Mouse (Mus musculus) inflammation-experienced regulatory T-cells, adult 6 months (primary cell): ENCODE measurements around the gene Olfr152. TPM values are rescaled to one million over a fixed set of nuclear protein-coding genes. Genes with fewer than 3 reads are reported as not detected.

Experiments
- ATAC-seq: one replicate; pipeline ENCODE4 v1.8.0; 2017
- polyA plus RNA-seq, 3 experiments: library from polyadenylated mRNA; unstranded; fragments of 100-300 nt; shearing (Covaris generic); gene quantifications; one replicate each; pipeline ENCODE4 v1.2.1; 2017

Gene Olfr152
- not detected for polyA plus RNA-seq

DNA sequence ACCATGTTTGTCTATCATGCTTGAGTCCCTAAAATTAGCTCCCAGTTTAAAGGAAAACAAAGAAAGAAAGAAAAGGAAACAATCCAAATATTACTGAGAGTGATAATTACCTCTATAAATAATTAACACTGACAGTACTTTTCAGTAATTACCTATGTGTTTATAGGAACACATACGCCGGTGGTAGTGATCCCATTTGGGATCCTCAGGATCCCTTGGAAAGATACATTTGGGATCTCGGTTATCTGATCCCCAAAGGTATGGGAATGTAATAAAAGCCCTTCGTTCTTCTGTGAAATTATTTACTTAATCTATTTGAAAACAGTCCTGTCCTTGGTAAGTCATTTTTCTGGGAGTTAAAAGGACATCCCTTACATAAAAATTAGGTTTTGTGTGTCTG, at the start of gene Olfr152:
Olfr152 (plus strand) TSS at position 301 of the 400 bp plus-strand sequence.
- ATAC-seq = no peak

GRCm38 (mm10) chr2:87739878-87740277, 39.4 kb upstream of the Olfr152 start, which contains the start of gene Olfr1138:
Olfr1138 (minus strand) TSS chr2:87739978.
- ATAC-seq = no peak

DNA sequence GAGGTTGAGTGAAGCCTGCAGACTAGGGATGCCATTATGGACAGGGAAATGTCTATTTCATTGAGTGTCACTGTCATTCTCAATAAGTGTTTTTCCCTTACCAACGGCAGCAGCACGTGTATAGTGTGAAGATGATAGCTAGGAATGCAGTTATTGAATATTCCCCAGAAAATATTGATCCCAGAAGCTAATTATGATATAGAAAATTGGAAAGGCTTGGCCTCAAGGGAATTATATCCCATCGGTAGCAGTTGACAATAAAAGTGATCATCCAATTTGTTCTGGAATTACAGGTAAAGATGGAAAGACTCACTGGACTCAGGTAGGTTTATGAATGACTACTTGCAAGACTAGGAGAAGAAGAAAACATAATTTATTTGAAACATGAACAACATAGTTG, 35.8 kb upstream of the Olfr152 start, which contains the start of gene Olfr1140:
Olfr1140 (plus strand) TSS at position 301 of the 400 bp plus-strand sequence.
- no peak for ATAC-seq

GRCm38 (mm10) chr2:87753891-87754290, 25.4 kb upstream of the Olfr152 start, which contains the start of gene Olfr1141:
Olfr1141 (minus strand) TSS chr2:87753991.
- ATAC-seq = no peak

- ATAC-seq = no peak
Observed at GRCm38 (mm10) chr2:87776143-87776542, 3.1 kb upstream of the Olfr152 start.

GRCm38 (mm10) chr2:87800292-87800691, 21.0 kb downstream of the Olfr152 start, which contains the start of gene Olfr1143:
Olfr1143 (plus strand) TSS chr2:87800592.
- no peak for ATAC-seq

DNA sequence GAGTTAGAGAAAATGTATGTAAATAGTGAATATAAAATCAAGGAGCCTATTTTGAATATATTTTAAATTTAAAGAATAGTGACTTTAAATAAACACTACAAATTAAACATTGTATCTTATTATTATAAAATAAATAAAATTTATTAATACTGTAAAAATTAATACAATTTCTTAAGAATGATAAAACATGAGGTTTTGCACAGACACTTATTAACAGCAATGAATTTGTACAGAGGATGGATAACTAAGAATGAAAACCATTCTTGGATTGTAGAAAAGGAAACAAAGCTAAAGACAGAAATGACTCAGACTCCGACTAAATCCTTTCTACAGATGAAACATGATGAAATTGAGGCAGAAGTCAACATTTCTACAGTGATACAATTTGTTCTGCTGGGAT, 30.2 kb downstream of the Olfr152 start, which contains the start of gene Olfr1145:
Olfr1145 (plus strand) TSS at position 301 of the 400 bp plus-strand sequence.
- ATAC-seq = no peak

- ATAC-seq = no peak
Observed at GRCm38 (mm10) chr2:87830233-87830632, 51.0 kb downstream of the Olfr152 start, which contains the start of gene Olfr1148. Olfr1148 (plus strand) TSS chr2:87830533.

Other genes starting within 250 kb of the Olfr152 start
- gene Olfr153, start 247.7 kb upstream of the Olfr152 start, polyA plus RNA-seq = not detected
- gene Olfr1128, start 233.9 kb upstream of the Olfr152 start, polyA plus RNA-seq = not detected
- not detected for gene Olfr1129, start 205.6 kb upstream of the Olfr152 start, polyA plus RNA-seq
- not detected for gene Olfr1130, start 173.3 kb upstream of the Olfr152 start, polyA plus RNA-seq
- gene Olfr1131, start 152.4 kb upstream of the Olfr152 start, polyA plus RNA-seq = not detected
- not detected for gene Olfr1132, start 141.9 kb upstream of the Olfr152 start, polyA plus RNA-seq
- not detected for gene Olfr1133, start 132.1 kb upstream of the Olfr152 start, polyA plus RNA-seq
- not detected for gene Olfr1134, start 121.0 kb upstream of the Olfr152 start, polyA plus RNA-seq
- gene Olfr1135, start 105.8 kb upstream of the Olfr152 start, polyA plus RNA-seq = not detected
- not detected for gene Olfr1136, start 85.5 kb upstream of the Olfr152 start, polyA plus RNA-seq
- not detected for gene Olfr1137, start 66.3 kb upstream of the Olfr152 start, polyA plus RNA-seq
- not detected for gene Olfr1138, start 39.5 kb upstream of the Olfr152 start, polyA plus RNA-seq
- not detected for gene Olfr1140, start 35.7 kb upstream of the Olfr152 start, polyA plus RNA-seq
- gene Olfr1141, start 25.5 kb upstream of the Olfr152 start, polyA plus RNA-seq = not detected
- not detected for gene Olfr1143, start 21.1 kb downstream of the Olfr152 start, polyA plus RNA-seq
- not detected for gene Olfr1145, start 30.3 kb downstream of the Olfr152 start, polyA plus RNA-seq
- not detected for gene Olfr1148, start 51.0 kb downstream of the Olfr152 start, polyA plus RNA-seq
- not detected for gene Olfr1150-ps1, start 64.5 kb downstream of the Olfr152 start, polyA plus RNA-seq
- gene Olfr1151, start 76.4 kb downstream of the Olfr152 start, polyA plus RNA-seq = not detected
- gene Olfr1152, start 87.0 kb downstream of the Olfr152 start, polyA plus RNA-seq = not detected
- not detected for gene Olfr1153, start 115.5 kb downstream of the Olfr152 start, polyA plus RNA-seq
- not detected for gene Olfr1154, start 125.7 kb downstream of the Olfr152 start, polyA plus RNA-seq
- gene Olfr1155, start 165.7 kb downstream of the Olfr152 start, polyA plus RNA-seq = not detected
- under 1 TPM in 1 of 3 experiments, not detected in 2; 0.23 TPM for gene Olfr1156, start 173.6 kb downstream of the Olfr152 start, polyA plus RNA-seq
- gene Olfr1157, start 188.8 kb downstream of the Olfr152 start, polyA plus RNA-seq = not detected
- not detected for gene Olfr74, start 195.2 kb downstream of the Olfr152 start, polyA plus RNA-seq
- not detected for gene Olfr1158, start 210.6 kb downstream of the Olfr152 start, polyA plus RNA-seq
- not detected for gene Olfr1160, start 228.8 kb downstream of the Olfr152 start, polyA plus RNA-seq
- not detected for gene Olfr1161, start 243.3 kb downstream of the Olfr152 start, polyA plus RNA-seq